Mouse (Mus musculus) heart, postnatal 25 days (tissue): ENCODE results near the gene Stac2. TPM values are rescaled to one million over a fixed set of nuclear protein-coding genes. Genes with fewer than 3 reads are reported as not detected.

ENCODE experiments used
- DNase-seq: peaks from one replicate; pipeline ENCODE4 v3.0.0; 2022; ENCODE audit warnings: low spot score
- intact Hi-C: fragments of 180-260 bp; cut with DNase I; formaldehyde crosslinking; loops from one replicate; pipeline ENCODE4 v1.15.1; 2025
- total RNA-seq, 2 experiments: library from RNA; stranded (reverse); gene quantifications; 2 replicates each; pipeline ENCODE4 v1.2.3; 2021

Stac2 gene
- total RNA-seq, 2 experiments from 2014 or later, result 0.13 to 0.25 TPM

DNA sequence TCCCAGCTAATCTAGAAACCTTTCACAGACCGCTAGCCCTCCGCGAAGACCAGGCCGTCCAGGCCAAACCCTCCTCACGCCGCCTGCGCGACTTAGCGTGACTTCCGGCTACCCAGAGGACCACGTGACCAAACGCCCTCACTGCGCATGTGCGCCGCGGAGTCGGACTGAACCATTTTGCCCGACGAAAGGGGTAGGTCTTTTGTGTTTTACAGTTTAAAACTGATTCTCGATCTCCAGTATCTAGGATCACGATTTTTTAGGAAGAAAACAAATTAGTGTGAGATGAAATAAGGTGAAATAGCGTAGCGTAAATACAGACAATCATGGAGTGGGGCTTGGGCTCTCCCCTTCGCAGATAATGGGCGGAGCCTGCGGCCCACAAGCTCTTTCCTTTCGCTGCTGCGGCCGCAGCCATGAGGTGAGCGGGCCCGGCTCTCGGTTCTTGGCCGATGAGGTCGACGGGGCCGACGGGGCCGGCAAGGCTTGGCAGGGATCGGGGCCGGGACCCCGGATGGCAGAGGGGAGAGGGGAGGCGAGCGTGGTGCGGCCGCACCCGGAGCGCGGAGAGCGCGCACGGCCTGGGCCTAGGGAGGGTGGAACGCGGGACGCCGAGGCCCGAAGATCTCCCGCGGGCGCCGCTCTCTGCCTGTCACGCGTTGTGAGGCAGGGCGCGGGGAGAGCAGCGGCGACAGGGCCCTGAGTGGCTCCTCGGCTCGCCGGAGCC lies 26.5 kb downstream of the Stac2 start, which contains the start of gene Rpl19:
Gene Rpl19, plus strand, starts transcription at position 141 of the 727 bp plus-strand sequence.
- intact Hi-C loops, result loop anchor here (5.0 kb wide), 1 partner anchor 121 kb away; no protein-coding TSS in a partner anchor
- DNase-seq, result peak; percentile 85

DNA sequence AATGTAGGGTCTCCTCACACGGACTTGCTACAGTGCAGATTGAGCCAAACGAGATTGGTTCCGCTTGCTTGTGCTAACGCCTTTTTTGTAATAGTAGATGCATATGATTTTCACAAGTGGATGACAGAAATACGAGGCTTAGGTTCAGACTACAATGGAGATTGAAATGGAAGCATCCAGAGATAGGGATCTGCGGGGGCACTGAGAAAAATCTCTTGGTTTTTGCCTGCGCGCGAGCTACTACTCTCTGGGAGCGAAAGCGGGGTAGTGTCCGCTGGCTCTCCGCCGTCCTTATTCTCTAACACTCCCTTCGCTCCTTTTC lies 27.1 kb downstream of the Stac2 start:
- intact Hi-C loops, result loop anchor here (5.0 kb wide), 1 partner anchor 121 kb away; no protein-coding TSS in a partner anchor
- no peak for DNase-seq

DNA sequence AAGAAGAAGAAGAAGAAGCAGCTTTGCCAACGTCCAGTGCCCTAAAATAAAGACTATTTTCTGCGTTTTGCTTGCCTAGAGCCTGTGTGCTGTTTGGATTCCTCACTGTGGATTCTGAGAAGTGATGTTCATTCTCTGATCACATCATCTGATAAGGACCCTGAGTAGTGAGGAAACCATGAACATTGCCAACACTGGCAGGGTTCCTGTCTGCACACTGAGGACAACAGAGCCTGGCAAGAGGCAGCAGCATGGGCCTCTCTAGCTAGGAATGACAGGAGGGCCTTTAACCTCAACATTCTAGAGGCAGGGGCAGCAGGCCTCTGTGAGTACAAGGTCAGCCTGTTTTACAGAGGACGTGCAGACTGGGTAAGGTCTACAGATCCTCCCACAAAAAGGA lies 28.7 kb downstream of the Stac2 start:
- no peak for DNase-seq
- intact Hi-C loops, result no loop called here

DNA sequence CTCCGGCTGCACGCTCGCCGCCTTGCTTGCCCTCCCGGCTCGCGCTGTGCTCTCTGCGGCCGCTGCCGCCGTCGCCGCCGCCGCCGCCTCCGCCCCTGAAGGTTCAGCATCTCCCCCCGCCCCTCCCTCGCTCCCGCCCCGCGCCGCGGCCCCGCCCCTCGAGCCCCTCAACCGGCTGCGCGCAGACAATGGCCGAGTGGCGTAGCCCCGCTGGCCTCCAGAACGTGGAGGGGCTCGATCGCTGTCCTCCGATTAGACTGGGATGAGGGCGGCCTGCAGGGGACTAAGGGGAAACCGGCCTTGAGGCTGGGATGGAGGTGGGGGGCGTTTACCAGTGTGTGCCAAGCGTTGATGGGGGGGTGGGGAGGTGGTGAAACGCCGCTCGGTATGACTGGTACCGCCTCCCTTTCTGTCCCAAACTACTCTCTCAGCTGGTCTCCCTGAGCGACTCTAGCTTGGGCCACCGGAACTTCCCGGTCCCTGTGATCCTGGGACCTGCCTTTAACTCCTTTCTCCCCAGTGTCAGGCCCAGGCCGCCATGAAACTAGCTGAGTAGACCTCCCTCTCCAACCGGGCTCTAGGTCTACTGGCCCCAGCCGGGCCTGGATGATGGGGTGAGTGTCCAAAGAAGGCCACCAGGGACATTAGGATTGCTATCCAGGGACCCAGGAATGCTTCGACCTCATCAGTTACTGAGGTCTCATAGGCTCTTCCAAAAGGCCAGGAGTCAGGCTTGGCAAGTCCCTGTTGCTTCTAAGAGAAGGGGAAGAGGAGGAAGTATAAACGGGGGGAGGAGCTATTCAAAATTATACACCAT lies 30.5 kb downstream of the Stac2 start, which contains the start of gene Cacnb1:
Gene Cacnb1, minus strand, starts transcription at position 480 of the 817 bp plus-strand sequence.
- peak; percentile 36 for DNase-seq

DNA sequence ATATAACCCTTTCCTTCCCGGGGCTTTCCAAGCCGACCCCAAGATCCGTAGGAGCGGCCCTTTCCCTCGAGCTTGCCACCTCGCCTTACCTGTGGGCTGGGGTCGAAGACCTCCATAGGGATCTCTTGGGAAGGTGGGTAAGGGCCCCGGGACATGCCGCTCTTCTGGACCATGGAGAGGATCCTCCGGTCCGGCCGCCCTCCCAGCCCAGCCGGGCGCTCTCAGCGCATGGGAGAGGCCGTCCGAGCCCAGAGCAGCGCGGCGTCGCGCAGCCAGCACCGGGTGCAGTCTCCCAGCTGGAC lies 31.1 kb downstream of the Stac2 start:
- no peak for DNase-seq
- intact Hi-C loops, result no loop called here

More for the DNA sequence above, 30.5 kb downstream of the Stac2 start, which contains the start of gene Cacnb1:
- intact Hi-C loops, result no loop called here

DNA sequence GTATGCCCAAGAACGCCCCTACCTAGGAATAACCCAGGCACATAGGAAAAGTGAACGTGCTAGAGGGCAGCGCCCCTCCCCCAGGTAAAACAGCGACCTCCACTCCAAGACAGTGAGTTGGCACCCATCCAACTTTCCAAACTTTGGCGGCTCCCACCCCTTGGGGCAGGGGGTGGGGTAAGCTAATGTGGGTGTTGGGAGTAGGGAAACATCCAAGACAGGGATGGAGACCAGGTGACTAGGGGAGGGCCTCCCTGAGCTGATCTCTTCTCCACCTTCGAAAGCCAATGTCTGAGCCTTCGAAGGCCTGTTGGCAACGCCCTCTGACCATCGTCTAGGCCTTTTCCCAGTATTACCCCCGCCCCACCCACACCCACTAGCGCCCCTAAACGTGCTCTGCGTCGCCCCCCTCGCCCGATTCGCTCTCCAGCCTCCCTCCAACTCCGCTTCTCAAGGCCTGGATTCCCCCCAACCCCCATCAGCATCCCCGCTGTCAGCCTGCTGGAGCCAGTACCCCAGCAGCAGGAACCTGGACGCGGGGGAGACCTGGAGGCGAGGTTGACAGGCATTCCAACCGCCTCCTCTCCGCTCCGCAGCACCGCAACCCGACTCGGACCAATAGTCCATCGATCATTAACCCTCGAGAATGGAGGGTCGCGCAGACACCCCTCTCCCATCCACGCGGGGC lies 31.6 kb downstream of the Stac2 start:
- no peak for DNase-seq
- intact Hi-C loops, result no loop called here

DNA sequence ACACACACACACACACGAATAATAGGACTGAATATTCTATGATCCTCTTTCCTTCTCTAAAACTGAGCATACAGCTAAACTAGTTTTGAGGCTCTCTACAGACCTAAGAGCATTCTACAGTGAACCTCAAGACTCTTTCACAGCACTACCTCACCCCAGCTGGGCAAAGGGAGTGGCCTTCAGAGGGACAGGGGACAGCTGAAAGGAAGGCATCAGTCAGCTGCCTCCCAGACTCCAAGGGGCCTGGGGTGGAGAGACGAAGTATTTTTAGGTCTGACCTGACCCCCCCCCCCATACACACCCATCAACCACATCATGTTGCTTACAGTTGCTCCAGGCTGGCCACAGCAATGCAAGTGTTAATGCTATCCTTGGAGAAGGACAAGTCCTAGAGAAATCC lies 32.1 kb downstream of the Stac2 start:
- intact Hi-C loops, result no loop called here
- no peak for DNase-seq

DNA sequence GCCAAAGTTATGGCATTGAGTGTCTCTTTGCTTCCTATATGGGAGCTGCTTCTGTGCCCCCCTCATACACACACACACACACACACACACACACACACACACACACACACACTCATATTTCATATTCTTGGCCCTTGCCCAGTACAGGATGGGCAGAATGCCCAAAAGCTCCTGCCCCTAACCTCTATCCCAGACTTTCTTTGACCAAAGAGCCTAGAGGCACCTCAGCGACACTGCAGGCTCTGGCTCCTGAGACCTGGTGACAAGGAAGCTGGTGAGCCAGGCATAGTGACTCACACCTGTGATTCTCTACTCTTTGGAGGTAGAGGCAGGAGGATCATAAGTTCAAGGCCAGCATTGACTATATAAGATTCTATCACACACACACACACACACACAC lies 32.6 kb downstream of the Stac2 start:
- intact Hi-C loops, result no loop called here
- no peak for DNase-seq

DNA sequence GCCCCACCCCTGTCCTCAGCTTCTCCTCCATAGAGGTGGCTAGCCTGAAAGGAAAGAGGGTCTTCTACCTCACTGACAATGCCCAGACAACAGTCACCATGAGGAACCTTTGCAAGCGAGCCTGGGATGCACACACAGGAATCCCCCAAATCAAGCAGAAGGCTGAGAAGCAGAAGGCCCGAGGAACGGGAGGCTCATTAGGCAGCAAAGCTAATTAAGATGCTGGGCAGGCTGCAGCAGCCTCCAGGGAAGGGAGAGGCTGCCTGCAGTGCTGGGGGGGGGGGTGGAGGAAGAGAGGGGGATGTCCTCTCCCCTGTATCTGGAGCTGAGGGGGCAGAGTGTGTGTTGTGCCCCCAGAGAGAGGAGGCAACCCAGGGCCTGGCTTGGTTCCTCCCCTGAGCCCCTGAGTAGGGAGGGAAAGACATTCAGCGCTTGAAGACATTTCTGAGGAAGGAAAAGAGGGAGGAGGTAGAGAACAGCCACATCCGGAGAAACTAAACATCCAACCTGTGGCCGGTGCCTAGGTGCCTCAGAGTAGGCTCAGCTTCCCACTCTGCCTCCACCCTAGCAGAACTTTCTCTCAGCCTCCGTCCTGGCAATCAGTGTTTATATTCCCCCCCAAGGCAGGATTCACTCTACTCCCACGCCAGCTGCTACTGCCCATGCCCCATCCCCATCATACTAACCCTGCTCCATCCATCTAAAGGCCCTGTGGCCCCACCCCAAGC lies 33.2 kb downstream of the Stac2 start:
- DNase-seq, result no peak

DNA sequence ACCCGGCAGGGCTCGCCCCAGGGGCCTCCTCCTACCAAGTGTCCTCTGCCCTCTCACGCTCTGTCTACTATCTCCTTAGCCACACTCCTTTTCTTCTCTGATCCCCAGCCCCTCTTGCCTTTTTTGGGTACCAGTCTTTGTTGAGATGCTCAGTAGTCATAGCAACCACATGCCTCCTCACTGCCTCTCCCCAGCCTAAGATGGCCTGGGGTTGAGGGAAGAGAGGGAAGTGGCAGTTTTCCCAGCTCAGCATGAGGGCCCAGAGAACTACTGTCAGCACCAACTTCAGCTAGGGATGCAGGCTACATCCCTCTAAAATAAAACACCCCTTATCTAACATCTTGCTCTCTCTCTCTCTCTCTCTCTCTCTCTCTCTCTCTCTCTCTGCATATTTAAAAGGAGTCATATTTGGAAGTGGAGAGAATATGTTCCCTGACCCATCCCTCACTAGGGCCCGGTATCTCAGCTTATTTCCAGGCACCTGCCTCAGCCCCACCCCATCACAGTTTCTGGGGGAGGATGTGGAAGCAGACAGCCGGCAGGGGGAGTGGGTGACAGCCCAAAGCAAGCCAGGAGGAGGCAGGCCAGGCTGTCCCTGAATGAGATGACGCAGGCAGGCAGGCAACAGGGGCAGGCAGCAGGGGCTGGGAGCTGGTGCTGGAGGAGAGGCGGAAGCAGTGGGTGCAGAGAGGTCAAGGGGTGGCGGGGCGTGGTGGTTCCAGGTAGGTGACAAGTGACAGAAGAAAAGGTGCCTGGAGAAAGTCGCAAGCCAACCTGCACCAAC lies 34.2 kb downstream of the Stac2 start:
- intact Hi-C loops, result no loop called here
- DNase-seq, result no peak

More for the DNA sequence above, 33.2 kb downstream of the Stac2 start:
- intact Hi-C loops, result no loop called here

DNA sequence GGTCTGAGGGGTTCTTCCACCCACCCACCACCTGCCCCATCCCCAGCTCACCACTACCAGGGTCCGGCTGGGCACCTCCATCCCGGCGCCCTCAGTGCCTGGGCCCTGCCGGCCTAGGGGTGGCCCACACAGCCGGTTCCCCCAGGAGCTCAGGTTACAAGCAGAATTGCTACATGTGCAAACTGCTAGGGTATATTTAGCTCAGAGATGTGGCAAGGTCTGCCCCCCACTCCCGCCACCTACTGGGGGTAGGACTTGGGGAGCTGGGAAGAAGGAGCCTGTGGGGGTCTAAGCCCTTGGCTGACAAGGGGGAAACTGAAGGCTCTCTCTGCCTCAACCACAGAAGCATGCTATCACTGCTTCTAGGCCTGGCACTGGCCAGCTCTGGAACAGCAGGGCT lies 35.0 kb downstream of the Stac2 start:
- no peak for DNase-seq
- intact Hi-C loops, result no loop called here

DNA sequence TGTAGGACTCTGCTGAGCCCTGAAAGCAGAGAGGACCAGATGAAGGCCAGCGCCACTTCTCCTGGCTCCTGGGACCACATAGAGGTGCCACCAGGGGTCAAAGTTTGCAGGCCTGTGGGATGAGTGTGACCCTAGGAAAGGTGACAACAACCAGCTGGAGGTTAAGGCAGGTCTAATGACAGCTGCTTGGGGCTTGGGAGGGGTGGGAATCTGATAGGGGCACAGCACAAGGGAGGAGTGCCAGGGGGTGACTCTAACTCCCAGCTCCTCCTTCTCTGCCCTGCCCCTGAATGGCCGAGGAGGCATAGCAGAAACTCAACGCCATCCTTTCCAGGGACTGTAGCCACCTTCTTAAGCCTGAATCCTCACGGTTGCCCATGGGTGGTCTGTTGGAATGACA lies 36.4 kb downstream of the Stac2 start:
- no peak for DNase-seq
- intact Hi-C loops, result no loop called here

DNA sequence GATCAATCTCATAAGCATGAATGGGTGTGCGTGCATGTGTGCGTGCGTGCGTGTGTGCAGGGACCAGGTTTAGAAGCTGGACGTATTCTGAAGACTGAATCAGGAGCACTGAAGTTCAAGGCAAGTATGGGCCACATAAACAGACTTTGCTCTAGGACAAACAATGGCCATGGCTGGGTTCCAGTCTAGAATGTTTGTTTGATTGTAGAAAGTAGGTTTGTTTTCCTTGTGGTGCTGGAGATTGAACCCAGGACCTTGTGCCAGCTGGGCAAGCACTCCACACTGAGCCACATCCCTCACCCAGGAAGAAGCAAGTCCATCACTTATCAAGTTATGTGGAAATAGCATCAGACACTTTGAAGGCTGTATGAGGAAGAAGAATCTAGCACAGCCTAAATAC lies 37.1 kb downstream of the Stac2 start:
- DNase-seq, result no peak
- intact Hi-C loops, result no loop called here

DNA sequence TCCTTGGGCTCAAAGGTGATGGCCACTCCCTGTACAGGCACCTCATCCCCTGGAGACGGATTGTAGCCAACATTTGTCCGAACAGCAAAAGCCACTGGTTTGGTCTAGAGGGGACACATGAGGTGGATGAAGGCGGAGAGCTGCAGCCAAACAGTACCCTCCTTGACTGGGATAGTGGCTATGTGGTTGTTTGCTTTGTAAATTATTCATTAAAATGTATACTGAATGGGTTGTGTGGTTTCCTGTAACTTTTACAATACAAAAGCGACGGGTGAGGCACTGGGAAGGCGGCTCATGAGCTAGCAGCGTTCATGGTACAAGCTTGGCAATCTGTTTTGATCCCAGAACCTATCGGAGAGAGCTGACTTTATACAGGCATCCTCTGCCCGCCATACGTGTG lies 40.4 kb downstream of the Stac2 start:
- DNase-seq, result no peak
- intact Hi-C loops, result no loop called here

DNA sequence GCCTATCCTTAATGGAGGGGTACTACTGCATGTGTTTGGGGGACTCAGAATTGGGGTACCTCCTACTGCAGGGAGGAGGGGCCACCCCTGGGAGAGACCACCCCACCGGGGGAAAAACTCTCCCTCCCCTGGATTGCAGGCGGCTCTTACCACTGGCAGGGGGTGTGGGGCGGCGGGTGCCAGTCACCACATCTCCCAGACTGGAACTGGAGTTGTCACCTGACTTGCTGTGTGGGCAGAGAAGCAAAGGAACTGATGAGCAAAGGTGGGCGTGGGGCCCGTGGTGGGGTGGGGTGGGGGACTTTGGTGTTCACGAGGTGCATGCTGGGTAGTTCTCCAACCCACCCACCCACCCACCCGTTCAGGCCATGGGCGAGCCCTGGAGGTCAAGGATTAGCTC lies 41.5 kb downstream of the Stac2 start:
- intact Hi-C loops, result no loop called here
- DNase-seq, result no peak

DNA sequence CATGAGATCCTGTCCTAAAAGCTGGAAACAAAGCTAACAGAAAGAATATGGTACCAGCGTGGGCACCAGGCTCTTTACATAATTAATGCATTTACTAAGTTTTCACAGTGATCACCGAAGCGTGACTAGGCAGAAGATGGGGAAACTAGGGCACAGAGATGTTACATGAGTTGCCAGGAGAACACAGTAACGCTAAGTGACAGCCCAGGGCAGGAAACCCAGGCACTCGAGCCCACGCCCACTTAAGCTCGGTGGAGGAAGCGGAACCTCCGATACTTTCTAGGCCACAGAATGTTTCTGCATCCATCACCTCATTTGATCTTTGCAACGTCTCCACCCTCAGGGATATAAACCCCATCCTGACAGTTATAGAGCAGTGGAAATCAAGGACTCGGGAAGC lies 45.2 kb downstream of the Stac2 start:
- intact Hi-C loops, result no loop called here
- no peak for DNase-seq

DNA sequence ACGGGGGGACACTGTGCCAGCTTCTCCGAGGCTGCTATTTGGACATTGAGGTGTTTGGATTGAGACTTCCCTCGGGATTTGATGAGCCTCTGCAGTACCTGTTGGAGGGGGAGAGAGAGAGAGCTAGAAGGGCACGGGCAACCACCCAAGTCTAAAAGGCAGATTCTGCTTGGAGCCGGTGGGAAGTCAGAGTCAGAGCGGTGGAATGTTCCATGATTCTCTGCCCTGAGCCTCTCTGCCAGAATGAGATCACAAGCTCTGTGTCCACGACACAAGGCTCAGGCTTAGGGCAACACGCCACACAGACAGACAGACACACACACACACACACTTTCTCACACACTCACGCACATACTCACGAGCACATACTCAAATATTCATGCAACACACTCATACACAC lies 47.6 kb downstream of the Stac2 start:
- DNase-seq, result peak; percentile 54
- intact Hi-C loops, result no loop called here

DNA sequence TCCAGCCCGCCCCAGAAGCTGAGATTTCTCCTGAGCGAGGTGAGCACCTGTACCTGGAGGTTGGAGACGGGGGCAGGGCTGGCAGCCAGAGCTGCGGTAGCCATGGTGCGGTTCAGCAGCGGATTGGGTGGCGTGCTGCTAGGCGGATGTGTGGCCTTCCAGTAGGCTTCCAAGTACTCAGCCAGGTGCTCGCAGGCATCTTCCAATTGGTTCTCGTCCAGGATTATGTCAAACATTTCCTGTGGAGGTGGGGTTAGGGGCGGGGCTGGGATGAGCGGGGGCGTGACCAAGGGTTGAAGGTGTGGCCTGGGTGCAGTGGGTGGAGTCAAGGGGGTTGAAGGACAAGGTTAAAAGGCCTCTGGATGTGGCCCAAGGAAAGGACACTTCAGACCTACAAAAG lies 48.2 kb downstream of the Stac2 start:
- intact Hi-C loops, result no loop called here
- no peak for DNase-seq

DNA sequence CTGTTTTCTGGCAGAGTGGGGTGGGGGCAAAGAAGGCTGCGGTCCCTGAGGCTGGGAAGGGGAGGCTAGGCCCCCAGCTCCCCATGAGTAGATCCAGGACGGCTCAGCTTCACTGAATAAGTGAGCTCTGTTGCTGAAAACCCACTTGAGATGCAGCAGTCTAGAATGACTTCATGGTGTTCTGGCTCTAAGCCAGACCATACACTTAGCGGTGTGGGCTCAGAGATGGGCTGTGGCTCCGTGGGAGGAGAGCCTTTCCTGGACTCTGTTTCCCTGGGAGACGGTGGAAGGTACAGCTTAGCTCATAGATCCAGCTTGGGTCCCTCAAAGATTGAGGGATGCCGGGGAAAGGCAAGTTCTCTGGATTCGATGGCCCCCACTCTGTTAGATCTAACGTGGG lies 49.1 kb downstream of the Stac2 start:
- intact Hi-C loops, result loop anchor here (5.0 kb wide), 1 partner anchor 107 kb away; no protein-coding TSS in a partner anchor
- DNase-seq, result no peak
